Mouse (Mus musculus): ENCODE measurements around the gene Fmr1. TPM values are rescaled to one million over a fixed set of nuclear protein-coding genes. Genes with fewer than 3 reads are reported as not detected.
A peak's percentile ranks its signal among the peaks of the same experiment; 100 is the strongest.
"Not testable (repeated sequence)": the region's sequence is repeated elsewhere in the genome, so short reads cannot be mapped to it uniquely, and the experiment has no call there.

Fmr1 gene
- 10 to 100 TPM; 65.3 to 66.8 TPM for total RNA-seq (2021)
- long read RNA-seq, experiment 1, full-length matches to known transcripts: 12 of 16 reads
- long read RNA-seq, experiment 1, partial matches to known transcripts: 1 of 16 reads
- long read RNA-seq, experiment 1, other reads (novel, unspliced or antisense): 3 of 16 reads
- long read RNA-seq, experiment 2, full-length matches to known transcripts: 49 of 69 reads
- long read RNA-seq, experiment 2, partial matches to known transcripts: 3 of 69 reads
- long read RNA-seq, experiment 2, other reads (novel, unspliced or antisense): 17 of 69 reads

DNA sequence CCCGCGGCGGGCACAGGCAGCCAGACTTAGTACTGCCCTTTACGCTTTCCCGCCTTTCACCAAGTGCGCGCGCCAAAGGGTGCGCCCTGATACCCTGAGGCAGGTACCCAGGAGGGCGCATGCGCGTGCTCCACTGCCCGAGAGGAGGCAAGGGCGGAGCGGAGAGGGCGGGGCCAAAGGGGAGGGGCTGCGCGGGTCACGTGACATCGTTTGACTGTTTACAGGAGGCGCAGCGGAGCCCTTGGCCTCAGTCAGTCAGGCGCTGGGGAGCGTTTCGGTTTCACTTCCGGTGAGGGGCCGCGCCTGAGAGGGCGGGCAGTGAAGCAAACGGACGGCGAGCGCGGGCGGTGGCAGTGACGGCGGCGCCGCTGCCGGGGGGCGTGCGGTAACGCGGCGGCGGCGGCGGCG is at the start of gene Fmr1:
TSS of gene Fmr1 (plus strand) at position 209 of the 408 bp plus-strand sequence.
- peak; percentile 86 to 87 for DNase-seq (ENCODE audit: low spot score in 2 of 2)

GRCm38 (mm10) chrX:68641603-68642002 is 36.7 kb upstream of the Fmr1 start:
- DNase-seq (ENCODE audit: low spot score in 2 of 2): no peak

DNA sequence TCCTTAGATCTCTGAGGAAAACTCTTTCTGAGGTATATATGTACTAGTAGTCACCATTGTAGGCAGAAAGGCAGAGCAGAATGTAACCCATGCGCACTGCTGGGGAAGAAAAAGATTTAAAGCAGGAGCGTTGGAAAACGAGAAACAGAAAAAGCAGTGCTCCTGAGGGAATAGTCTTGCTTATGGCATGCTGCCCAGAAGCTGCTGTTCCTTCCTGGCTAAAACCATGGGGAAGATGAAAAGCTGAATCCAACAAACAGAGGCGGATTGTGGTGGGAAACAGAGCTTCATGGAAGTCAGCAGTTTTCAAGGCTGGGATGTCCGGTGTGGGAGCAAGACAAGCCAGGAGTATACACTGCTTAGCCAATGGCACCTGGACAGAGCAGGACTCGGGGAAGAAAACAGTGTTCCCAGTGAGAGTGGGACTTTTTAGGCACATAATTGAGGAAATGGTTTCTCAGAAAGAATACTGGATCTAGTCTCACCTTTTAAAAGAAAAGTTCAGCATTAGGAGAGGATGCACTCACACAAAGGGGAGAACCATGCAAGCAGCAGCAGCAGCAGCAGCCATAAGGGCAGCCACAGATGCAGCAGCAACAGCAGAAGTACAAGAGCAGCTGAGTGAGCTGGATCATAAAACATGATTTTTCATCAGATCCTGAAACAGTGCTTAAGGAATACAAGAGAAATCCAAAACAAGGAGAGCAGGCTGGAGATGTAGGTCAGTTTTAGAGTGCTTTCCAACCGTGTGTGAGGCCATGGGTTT is 33.0 kb upstream of the Fmr1 start:
- no peak for DNase-seq (ENCODE audit: low spot score in 2 of 2)

- DNase-seq (ENCODE audit: low spot score in 2 of 2): no peak
Measured at GRCm38 (mm10) chrX:68677508-68677907, 833 bp upstream of the Fmr1 start.

DNA sequence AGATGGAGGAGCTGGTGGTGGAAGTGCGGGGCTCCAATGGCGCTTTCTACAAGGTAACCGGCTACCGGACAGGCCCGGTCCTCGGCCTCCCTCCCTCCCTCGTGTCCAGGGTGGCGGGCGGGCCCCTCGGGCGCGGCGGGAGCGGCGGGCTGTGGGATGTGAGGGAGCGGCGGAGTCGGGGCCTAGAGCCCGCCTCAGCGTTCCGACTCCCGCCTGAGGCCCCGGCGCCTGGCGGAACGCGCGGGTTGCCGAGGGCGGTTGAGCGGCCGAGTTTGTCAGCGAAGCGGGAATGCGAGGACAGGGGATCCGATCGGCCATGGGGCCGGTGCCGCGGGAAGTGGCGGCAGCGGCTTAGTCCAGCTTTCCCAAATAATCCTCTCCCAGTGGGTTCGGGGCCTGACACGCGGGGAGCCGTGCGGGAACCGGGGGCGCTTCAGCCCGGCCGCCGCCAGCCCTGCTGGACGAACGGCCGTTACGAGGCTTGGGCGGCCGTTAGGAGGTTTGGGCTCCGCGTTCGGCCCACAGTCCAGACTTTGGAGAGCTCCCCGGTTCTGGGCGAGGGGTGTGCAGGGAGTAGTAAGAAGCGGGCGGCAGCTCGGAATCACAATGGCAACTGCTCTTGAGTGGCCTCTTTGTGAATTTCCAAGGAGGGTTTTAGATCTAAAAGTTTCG is 610 bp downstream of the Fmr1 start:
- DNase-seq (ENCODE audit: low spot score in 2 of 2): peak; percentile 5 to 22

- no peak for DNase-seq (ENCODE audit: low spot score in 2 of 2)
Measured at GRCm38 (mm10) chrX:68684706-68685105, 6.4 kb downstream of the Fmr1 start.

GRCm38 (mm10) chrX:68691936-68692335 is 13.6 kb downstream of the Fmr1 start:
- DNase-seq (ENCODE audit: low spot score in 2 of 2): not testable (repeated sequence)

- DNase-seq (ENCODE audit: low spot score in 2 of 2): no peak
Measured at GRCm38 (mm10) chrX:68736902-68737301, 58.6 kb downstream of the Fmr1 start.

- no peak for DNase-seq (ENCODE audit: low spot score in 2 of 2)
Measured at GRCm38 (mm10) chrX:68740088-68740487, 61.7 kb downstream of the Fmr1 start.

GRCm38 (mm10) chrX:68761606-68762005 is 83.3 kb downstream of the Fmr1 start, which contains the start of gene Fmr1nb:
Gene Fmr1nb (plus strand): TSS chrX:68761839.
- DNase-seq (ENCODE audit: low spot score in 2 of 2): no peak

Other genes with a start within 250 kb of the Fmr1 start
- under 1 TPM in 1 of 2 experiments, not detected in 1; 0.82 TPM for gene Fmr1nb, start 83.3 kb downstream of the Fmr1 start, total RNA-seq (2021)
- gene Gm14698, start 142.6 kb downstream of the Fmr1 start, total RNA-seq (2021): 1 to 10 TPM; 2.2 to 3.0 TPM
- not detected for gene Gm6812, start 214.5 kb downstream of the Fmr1 start, total RNA-seq (2021)